ENCODE assay signal across 8 mouse cellular contexts in genomic region chr14:41004201-41005141, GRCm38 (mm10). TPM values are rescaled to one million over a fixed set of nuclear protein-coding genes. Genes with fewer than 3 reads are reported as not detected.
DNase-seq lines count a peak whose midpoint lies in the region; ATAC-seq lines count a peak whose summit lies in the region.

No protein-coding gene starts in this region.

- 9% methylated on average over 22 of the region's 22 CpGs for WGBS in forebrain, embryonic 16.5 days
- 12% methylated on average over 22 of the region's 22 CpGs for WGBS in hindbrain, embryonic 16.5 days
- 20% methylated on average over 22 of the region's 22 CpGs for WGBS in lung, embryonic 15.5 days

- H3K9me3 ChIP-seq in forebrain, embryonic 16.5 days (ENCODE audit: control insufficient read depth, low read length) = no peaks in the 10 kb centered on the region
- H3K9me3 ChIP-seq in hindbrain, embryonic 16.5 days (ENCODE audit: control insufficient read depth, low read length) = no peaks in the 10 kb centered on the region
- no peaks in the 10 kb centered on the region for H3K9me3 ChIP-seq in lung, embryonic 15.5 days

- H3K9ac ChIP-seq in forebrain, embryonic 16.5 days (replicated peaks; ENCODE audit: low read depth, low read length) = peak overlapping the region; percentile 38
- peak overlapping the region; percentile 36; the same call in 1 of the 2 replicates for H3K9ac ChIP-seq in hindbrain, embryonic 16.5 days (ENCODE audit: low read depth, low read length)
- peak overlapping the region; percentile 37; the same call in 1 of the 2 replicates for H3K9ac ChIP-seq in lung, embryonic 15.5 days

- ATAC-seq in forebrain, embryonic 16.5 days = peak; percentile 22; the same call in 1 of the 2 replicates
- no peak for ATAC-seq in hindbrain, embryonic 16.5 days
- no peak; the same call in 1 of the 2 replicates for ATAC-seq in lung, embryonic 15.5 days (ENCODE audit: borderline replicate concordance, extremely low read depth, low FRiP score, low TSS enrichment)
- ATAC-seq in inflammation-experienced regulatory T-cells, adult 6 months = no peak
- no peak for ATAC-seq in granulocyte monocyte progenitor cell, adult 5-6 weeks (replicated peaks; ENCODE audit: poor library complexity, severe bottlenecking)

- H3K27ac ChIP-seq in forebrain, embryonic 16.5 days (ENCODE audit: low read length) = no peak overlapping the region
- no peak overlapping the region for H3K27ac ChIP-seq in hindbrain, embryonic 16.5 days (ENCODE audit: low read depth, low read length)
- peak overlapping the region; percentile 86 for H3K27ac ChIP-seq in lung, embryonic 15.5 days

- peak; percentile 50 for DNase-seq in left cerebral cortex, postnatal 4 days
- DNase-seq in left cerebral cortex, postnatal 14 days (ENCODE audit: low spot score in 2 of 2) = no peak
- peak; percentile 84 for DNase-seq in ovary, postnatal 36 days (ENCODE audit: low spot score)

- peak overlapping the region; percentile 12 for H3K4me2 ChIP-seq in forebrain, embryonic 16.5 days (ENCODE audit: low read length)
- H3K4me2 ChIP-seq in hindbrain, embryonic 16.5 days (ENCODE audit: low read length) = peak overlapping the region; percentile 47
- H3K4me2 ChIP-seq in lung, embryonic 15.5 days = peak overlapping the region; percentile 54

- no peaks in the 10 kb centered on the region for H3K27me3 ChIP-seq in forebrain, embryonic 16.5 days (replicated peaks; ENCODE audit: control insufficient read depth, insufficient read depth, low read length)
- no peaks in the 10 kb centered on the region for H3K27me3 ChIP-seq in hindbrain, embryonic 16.5 days (replicated peaks; ENCODE audit: control insufficient read depth, insufficient read depth, low read length)
- H3K27me3 ChIP-seq in lung, embryonic 15.5 days = no peaks in the 10 kb centered on the region

- intact Hi-C loops in left cerebral cortex, postnatal 4 days (cut with DNase I) = no loop called here
- intact Hi-C loops in left cerebral cortex, postnatal 14 days (cut with DNase I) = no loop called here

- H3K4me3 ChIP-seq in forebrain, embryonic 16.5 days (replicated peaks; ENCODE audit: low read length) = no peak overlapping the region
- no peak overlapping the region; the same call in 1 of the 2 replicates for H3K4me3 ChIP-seq in hindbrain, embryonic 16.5 days (ENCODE audit: low read length)
- peak overlapping the region; percentile 32 for H3K4me3 ChIP-seq in lung, embryonic 15.5 days

- peaks cover 7% of the 10 kb centered on the region for H3K4me1 ChIP-seq in forebrain, embryonic 16.5 days (replicated peaks; ENCODE audit: control insufficient read depth, insufficient read depth, low read length)
- peaks cover 12% of the 10 kb centered on the region for H3K4me1 ChIP-seq in hindbrain, embryonic 16.5 days (ENCODE audit: control insufficient read depth, insufficient read depth, low read depth, low read length)
- peaks cover 61% of the 10 kb centered on the region for H3K4me1 ChIP-seq in lung, embryonic 15.5 days

- no peaks in the 10 kb centered on the region for H3K36me3 ChIP-seq in forebrain, embryonic 16.5 days (ENCODE audit: control insufficient read depth, insufficient read depth)
- peaks cover 9% of the 10 kb centered on the region for H3K36me3 ChIP-seq in hindbrain, embryonic 16.5 days (ENCODE audit: control insufficient read depth, insufficient read depth, low read length)
- H3K36me3 ChIP-seq in lung, embryonic 15.5 days = 0 out of 2 replicates have a peak, but pooled peaks cover 4% of the 10 kb centered on the region

RNA-seq across cellular contexts. Expression of gene Fam213a, which starts 9.1 kb away (rescaled TPM):
- total RNA-seq in left cerebral cortex, postnatal 4 days (2021) = 100 to 1,000 TPM in 1 of 2 experiments, 10 to 100 TPM in 1; 88.0 to 105 TPM
- total RNA-seq in left cerebral cortex, postnatal 14 days (2021) = 100 to 1,000 TPM; 103 to 105 TPM
- polyA plus RNA-seq in forebrain, embryonic 16.5 days (2015; fragmentation: Nextera tagmentation; extraction: Ambion mirVana) = 71.5 and 85.2 TPM in 2 replicates
- 110 and 123 TPM in 2 replicates for polyA plus RNA-seq in hindbrain, embryonic 16.5 days (2015; fragmentation: Nextera tagmentation; extraction: Ambion mirVana)
- 147 and 150 TPM in 2 replicates for polyA plus RNA-seq in lung, embryonic 15.5 days (2015; fragmentation: Nextera tagmentation; extraction: Ambion mirVana)
- polyA plus RNA-seq in inflammation-experienced regulatory T-cells, adult 6 months (2017; shearing (Covaris generic)) = 1 to 10 TPM; 8.0 to 9.7 (median 8.3) TPM
- total RNA-seq in granulocyte monocyte progenitor cell, adult 5-6 weeks (2014; fragmentation: Nextera tagmentation) = 7.5 and 11.0 TPM in 2 replicates
- 10.6 and 11.6 TPM in 2 replicates for total RNA-seq in granulocyte monocyte progenitor cell, adult 5-6 weeks (2017)

RNA-seq across cellular contexts. Expression of gene Tspan14, which starts 37.9 kb away (rescaled TPM):
- total RNA-seq in left cerebral cortex, postnatal 4 days (2021) = 10 to 100 TPM; 81.9 to 86.2 TPM
- 10 to 100 TPM; 57.8 to 70.3 TPM for total RNA-seq in left cerebral cortex, postnatal 14 days (2021)
- polyA plus RNA-seq in forebrain, embryonic 16.5 days (2015; fragmentation: Nextera tagmentation; extraction: Ambion mirVana) = 90.0 and 102 TPM in 2 replicates
- 52.5 and 60.6 TPM in 2 replicates for polyA plus RNA-seq in hindbrain, embryonic 16.5 days (2015; fragmentation: Nextera tagmentation; extraction: Ambion mirVana)
- 99.0 and 101 TPM in 2 replicates for polyA plus RNA-seq in lung, embryonic 15.5 days (2015; fragmentation: Nextera tagmentation; extraction: Ambion mirVana)
- polyA plus RNA-seq in inflammation-experienced regulatory T-cells, adult 6 months (2017; shearing (Covaris generic)) = 10 to 100 TPM; 52.1 to 82.3 (median 65.1) TPM
- 44.0 and 48.2 TPM in 2 replicates for total RNA-seq in granulocyte monocyte progenitor cell, adult 5-6 weeks (2014; fragmentation: Nextera tagmentation)
- 37.8 and 40.1 TPM in 2 replicates for total RNA-seq in granulocyte monocyte progenitor cell, adult 5-6 weeks (2017)

Comparison
In these comparisons a context has a peak if more than half of its experiments do, and no peak if none do; other contexts are left out.
1. DNase-seq: peak in left cerebral cortex, postnatal 4 days (single experiment) and ovary, postnatal 36 days (single experiment); none in left cerebral cortex, postnatal 14 days (0 of 2).
2. Peak in every context shown above with its lines, with median percentiles within 50 percentile points of each other: H3K4me2 ChIP-seq and H3K9ac ChIP-seq.